Mouse (Mus musculus) heart, adult 18-20 months (tissue): ENCODE results near the gene Nckap5. TPM values are rescaled to one million over a fixed set of nuclear protein-coding genes. Genes with fewer than 3 reads are reported as not detected.

ENCODE experiments used
- DNase-seq, 2 experiments: peaks; one replicate each; pipeline ENCODE4 v3.0.0; 2021 to 2022; ENCODE audit warnings: mixed read lengths in 1 of 2
- total RNA-seq, 2 experiments: library from RNA; stranded (reverse); gene quantifications; 2 replicates each; pipeline ENCODE4 v1.2.3; 2021

Nckap5 gene
- total RNA-seq, 2 experiments from 2014 or later, result 8.8 to 10.9 TPM

GRCm38 (mm10) chr1:126360531-126361220 is 469.9 kb downstream of the Nckap5 start:
- no peak for DNase-seq

GRCm38 (mm10) chr1:126360111-126360510 is 470.5 kb downstream of the Nckap5 start:
- DNase-seq, result no peak

GRCm38 (mm10) chr1:126341806-126342205 is 488.8 kb downstream of the Nckap5 start:
- DNase-seq, result peak; percentile 44 to 75

GRCm38 (mm10) chr1:126339250-126339649 is 491.3 kb downstream of the Nckap5 start:
- no peak for DNase-seq

GRCm38 (mm10) chr1:126334202-126334601 is 496.4 kb downstream of the Nckap5 start:
- DNase-seq, result no peak

- DNase-seq, result peak in 1 of 2 experiments; percentile 6
Observed at GRCm38 (mm10) chr1:126332026-126332425, 498.6 kb downstream of the Nckap5 start.

GRCm38 (mm10) chr1:126320696-126321095 is 509.9 kb downstream of the Nckap5 start:
- no peak for DNase-seq

GRCm38 (mm10) chr1:126317874-126318607 is 512.6 kb downstream of the Nckap5 start:
- no peak for DNase-seq

GRCm38 (mm10) chr1:126317345-126317744 is 513.3 kb downstream of the Nckap5 start:
- no peak for DNase-seq

GRCm38 (mm10) chr1:126316866-126317265 is 513.7 kb downstream of the Nckap5 start:
- DNase-seq, result no peak

GRCm38 (mm10) chr1:126301129-126301528 is 529.5 kb downstream of the Nckap5 start:
- DNase-seq, result no peak

- DNase-seq, result no peak
Observed at GRCm38 (mm10) chr1:126264931-126265330, 565.7 kb downstream of the Nckap5 start.

GRCm38 (mm10) chr1:126254364-126254763 is 576.2 kb downstream of the Nckap5 start:
- DNase-seq, result no peak

GRCm38 (mm10) chr1:126253934-126254333 is 576.7 kb downstream of the Nckap5 start:
- DNase-seq, result no peak

- DNase-seq, result peak; percentile 17 to 29
Observed at GRCm38 (mm10) chr1:126233196-126233595, 597.4 kb downstream of the Nckap5 start.

- DNase-seq, result no peak
Observed at GRCm38 (mm10) chr1:126231199-126231598, 599.4 kb downstream of the Nckap5 start.

- DNase-seq, result no peak
Observed at GRCm38 (mm10) chr1:126210212-126210611, 620.4 kb downstream of the Nckap5 start.

- DNase-seq, result no peak
Observed at GRCm38 (mm10) chr1:126209743-126210142, 620.9 kb downstream of the Nckap5 start.

- DNase-seq, result no peak
Observed at GRCm38 (mm10) chr1:126209131-126209530, 621.5 kb downstream of the Nckap5 start.

- no peak for DNase-seq
Observed at GRCm38 (mm10) chr1:126196937-126197336, 633.7 kb downstream of the Nckap5 start.

- DNase-seq, result no peak
Observed at GRCm38 (mm10) chr1:126190353-126190752, 640.2 kb downstream of the Nckap5 start.

- no peak for DNase-seq
Observed at GRCm38 (mm10) chr1:126183751-126184150, 646.8 kb downstream of the Nckap5 start.

GRCm38 (mm10) chr1:126168579-126168978 is 662.0 kb downstream of the Nckap5 start:
- DNase-seq, result no peak

GRCm38 (mm10) chr1:126168131-126168530 is 662.5 kb downstream of the Nckap5 start:
- DNase-seq, result no peak
